Mouse (Mus musculus) adrenal gland, postnatal 36 days (tissue): ENCODE data around the gene Gm13694. TPM values are rescaled to one million over a fixed set of nuclear protein-coding genes. Genes with fewer than 3 reads are reported as not detected.
"Not testable (repeated sequence)": the region's sequence is repeated elsewhere in the genome, so short reads cannot be mapped to it uniquely, and the experiment has no call there.

Experiments used
- DNase-seq, 2 experiments: peaks; one replicate each; pipeline ENCODE4 v3.0.0; 2021; ENCODE audit warnings: mixed read lengths in 1 of 2
- long read RNA-seq, 2 experiments: library from polyadenylated mRNA; stranded (forward); transcript quantifications; one replicate each; pipeline ENCODE4 v2.0.0; 2021; ENCODE audit warnings: borderline sequencing depth in 2 of 2
- total RNA-seq, 2 experiments: library from RNA; stranded (reverse); gene quantifications; 2 replicates each; pipeline ENCODE4 v1.2.3; 2021

Gm13694 gene
- 1 to 10 TPM; 1.5 to 1.7 TPM for total RNA-seq
- long read RNA-seq, experiment 1, partial matches to known transcripts: 0 of 2 reads
- long read RNA-seq, experiment 1, other reads (novel, unspliced or antisense): 0 of 2 reads
- long read RNA-seq, experiment 2: 0 reads

DNA sequence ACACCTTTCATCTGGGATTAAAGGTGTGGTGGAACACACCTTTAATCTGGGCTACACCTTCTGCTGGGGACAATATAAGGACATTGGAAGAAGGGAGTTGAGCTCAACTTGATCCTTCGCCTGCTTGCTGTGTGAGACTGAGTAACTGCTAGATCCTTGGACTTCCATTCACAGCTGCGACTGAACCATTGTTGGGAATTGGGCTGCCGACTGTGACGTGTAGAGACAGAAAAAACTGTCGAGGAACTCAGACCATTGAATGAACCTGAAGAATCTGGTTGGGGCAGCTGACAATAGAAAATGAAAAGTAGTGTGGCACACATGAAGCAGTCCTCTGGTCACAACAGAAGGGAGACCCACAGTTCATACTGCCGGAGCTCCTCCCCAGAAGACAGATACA, at the start of gene Gm13694:
TSS of gene Gm13694 (plus strand) at position 301 of the 400 bp plus-strand sequence.
- DNase-seq: not testable (repeated sequence)

DNA sequence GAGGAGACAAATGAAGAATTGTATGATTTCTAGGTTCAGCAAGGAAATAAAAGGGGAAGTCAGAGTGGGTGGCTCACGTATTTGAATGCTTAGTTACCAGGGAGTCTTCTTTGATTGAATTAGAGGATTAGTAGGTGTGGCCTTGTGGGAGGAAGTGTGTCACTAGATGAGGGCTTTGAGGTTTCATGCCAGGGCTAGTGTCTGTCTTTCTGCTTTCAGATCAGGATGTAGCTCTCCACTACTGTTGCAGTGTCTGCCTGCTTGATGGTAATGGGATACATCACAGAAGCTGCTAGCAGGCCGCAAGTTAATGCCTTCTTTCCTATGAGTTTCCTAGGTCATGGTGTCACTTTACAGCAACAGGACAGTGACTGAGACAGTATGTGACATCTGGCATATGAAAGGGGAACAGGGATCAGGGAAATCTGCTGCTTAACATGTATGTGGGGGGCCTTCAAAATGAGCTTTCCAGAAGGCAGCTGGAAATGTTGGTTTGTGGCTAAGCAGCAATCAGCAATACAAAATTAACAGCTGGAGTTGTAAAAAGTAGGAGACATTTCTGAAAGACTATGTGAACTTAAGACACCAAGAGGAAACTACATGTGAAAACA, 49.1 kb upstream of the Gm13694 start:
- DNase-seq: no peak

DNA sequence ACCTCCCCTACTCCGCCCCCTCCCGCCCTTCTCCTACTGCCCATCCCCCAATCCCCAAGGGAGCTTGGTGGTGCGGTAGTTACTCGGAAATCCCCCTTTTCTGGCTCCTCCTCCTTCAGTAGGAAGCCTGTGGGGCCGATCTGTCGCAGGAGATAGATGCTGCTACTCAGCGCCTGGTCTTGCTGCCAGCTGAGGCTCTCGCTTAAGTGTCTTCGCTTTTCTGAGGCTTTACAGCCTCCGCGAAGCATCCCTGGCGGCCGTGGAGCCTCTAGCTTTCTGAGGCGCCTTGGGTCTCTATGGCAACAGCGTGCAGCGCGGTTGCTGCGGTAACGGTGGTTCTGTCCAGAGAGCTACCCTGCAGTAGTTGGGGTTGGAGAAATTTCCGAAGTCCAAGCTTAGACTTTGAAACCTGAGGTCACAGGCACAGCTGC, 37.8 kb upstream of the Gm13694 start, which contains the start of gene Zswim2:
TSS of gene Zswim2 (minus strand) at position 298 of the 431 bp plus-strand sequence.
- peak; percentile 9 to 28 for DNase-seq

DNA sequence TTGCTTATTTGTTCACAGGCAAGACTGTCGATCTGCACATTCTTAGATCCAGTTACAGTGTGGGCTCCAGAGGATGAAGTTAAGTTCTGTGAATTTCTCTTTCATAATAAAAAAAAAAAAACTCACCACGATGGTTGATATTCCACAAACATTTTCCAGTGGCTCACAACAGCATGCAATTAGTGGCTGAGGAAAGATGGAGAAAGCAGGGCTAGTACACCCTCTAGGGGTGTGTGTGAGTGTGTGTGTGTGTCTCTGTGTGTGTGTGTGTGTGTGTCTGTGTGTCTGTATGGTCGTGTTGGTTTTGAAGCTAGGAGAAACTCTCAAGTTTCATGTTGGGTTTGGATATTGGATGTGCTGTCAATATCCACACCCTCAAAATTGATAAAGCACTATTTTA, 37.4 kb upstream of the Gm13694 start:
- no peak for DNase-seq

DNA sequence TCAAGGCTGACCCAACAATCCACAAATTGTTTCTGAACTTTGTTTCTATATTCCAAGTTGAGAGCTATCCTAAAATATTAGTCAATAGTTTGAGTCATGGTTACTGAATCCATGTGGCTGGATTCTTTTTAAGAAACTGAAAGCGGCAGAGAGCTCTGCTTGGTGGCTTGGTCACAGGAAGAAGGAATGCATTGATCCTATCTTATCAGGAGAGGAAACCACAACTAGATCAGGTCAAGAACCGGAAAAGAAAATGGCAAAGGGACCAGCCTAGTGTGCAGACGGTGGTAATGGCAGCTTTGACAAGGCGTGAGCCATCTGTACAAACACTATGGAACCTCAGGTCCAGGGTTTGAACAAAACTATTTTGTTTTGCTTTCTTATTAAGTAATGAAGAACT, 36.9 kb upstream of the Gm13694 start:
- no peak for DNase-seq

DNA sequence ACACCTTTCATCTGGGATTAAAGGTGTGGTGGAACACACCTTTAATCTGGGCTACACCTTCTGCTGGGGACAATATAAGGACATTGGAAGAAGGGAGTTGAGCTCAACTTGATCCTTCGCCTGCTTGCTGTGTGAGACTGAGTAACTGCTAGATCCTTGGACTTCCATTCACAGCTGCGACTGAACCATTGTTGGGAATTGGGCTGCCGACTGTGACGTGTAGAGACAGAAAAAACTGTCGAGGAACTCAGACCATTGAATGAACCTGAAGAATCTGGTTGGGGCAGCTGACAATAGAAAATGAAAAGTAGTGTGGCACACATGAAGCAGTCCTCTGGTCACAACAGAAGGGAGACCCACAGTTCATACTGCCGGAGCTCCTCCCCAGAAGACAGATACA, 23.3 kb upstream of the Gm13694 start, which contains the start of gene Gm13698:
TSS of gene Gm13698 (plus strand) at position 301 of the 400 bp plus-strand sequence.
- not testable (repeated sequence) for DNase-seq

DNA sequence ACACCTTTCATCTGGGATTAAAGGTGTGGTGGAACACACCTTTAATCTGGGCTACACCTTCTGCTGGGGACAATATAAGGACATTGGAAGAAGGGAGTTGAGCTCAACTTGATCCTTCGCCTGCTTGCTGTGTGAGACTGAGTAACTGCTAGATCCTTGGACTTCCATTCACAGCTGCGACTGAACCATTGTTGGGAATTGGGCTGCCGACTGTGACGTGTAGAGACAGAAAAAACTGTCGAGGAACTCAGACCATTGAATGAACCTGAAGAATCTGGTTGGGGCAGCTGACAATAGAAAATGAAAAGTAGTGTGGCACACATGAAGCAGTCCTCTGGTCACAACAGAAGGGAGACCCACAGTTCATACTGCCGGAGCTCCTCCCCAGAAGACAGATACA, 17.5 kb upstream of the Gm13694 start, which contains the start of gene Gm13693:
TSS of gene Gm13693 (plus strand) at position 301 of the 400 bp plus-strand sequence.
- DNase-seq: not testable (repeated sequence)

DNA sequence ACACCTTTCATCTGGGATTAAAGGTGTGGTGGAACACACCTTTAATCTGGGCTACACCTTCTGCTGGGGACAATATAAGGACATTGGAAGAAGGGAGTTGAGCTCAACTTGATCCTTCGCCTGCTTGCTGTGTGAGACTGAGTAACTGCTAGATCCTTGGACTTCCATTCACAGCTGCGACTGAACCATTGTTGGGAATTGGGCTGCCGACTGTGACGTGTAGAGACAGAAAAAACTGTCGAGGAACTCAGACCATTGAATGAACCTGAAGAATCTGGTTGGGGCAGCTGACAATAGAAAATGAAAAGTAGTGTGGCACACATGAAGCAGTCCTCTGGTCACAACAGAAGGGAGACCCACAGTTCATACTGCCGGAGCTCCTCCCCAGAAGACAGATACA, 11.7 kb upstream of the Gm13694 start, which contains the start of gene Gm13695:
TSS of gene Gm13695 (plus strand) at position 301 of the 400 bp plus-strand sequence.
- DNase-seq: not testable (repeated sequence)

DNA sequence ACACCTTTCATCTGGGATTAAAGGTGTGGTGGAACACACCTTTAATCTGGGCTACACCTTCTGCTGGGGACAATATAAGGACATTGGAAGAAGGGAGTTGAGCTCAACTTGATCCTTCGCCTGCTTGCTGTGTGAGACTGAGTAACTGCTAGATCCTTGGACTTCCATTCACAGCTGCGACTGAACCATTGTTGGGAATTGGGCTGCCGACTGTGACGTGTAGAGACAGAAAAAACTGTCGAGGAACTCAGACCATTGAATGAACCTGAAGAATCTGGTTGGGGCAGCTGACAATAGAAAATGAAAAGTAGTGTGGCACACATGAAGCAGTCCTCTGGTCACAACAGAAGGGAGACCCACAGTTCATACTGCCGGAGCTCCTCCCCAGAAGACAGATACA, 5.9 kb upstream of the Gm13694 start, which contains the start of gene Gm13696:
TSS of gene Gm13696 (plus strand) at position 301 of the 400 bp plus-strand sequence.
- not testable (repeated sequence) for DNase-seq

DNA sequence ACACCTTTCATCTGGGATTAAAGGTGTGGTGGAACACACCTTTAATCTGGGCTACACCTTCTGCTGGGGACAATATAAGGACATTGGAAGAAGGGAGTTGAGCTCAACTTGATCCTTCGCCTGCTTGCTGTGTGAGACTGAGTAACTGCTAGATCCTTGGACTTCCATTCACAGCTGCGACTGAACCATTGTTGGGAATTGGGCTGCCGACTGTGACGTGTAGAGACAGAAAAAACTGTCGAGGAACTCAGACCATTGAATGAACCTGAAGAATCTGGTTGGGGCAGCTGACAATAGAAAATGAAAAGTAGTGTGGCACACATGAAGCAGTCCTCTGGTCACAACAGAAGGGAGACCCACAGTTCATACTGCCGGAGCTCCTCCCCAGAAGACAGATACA, 5.7 kb downstream of the Gm13694 start, which contains the start of gene Gm13697:
TSS of gene Gm13697 (plus strand) at position 301 of the 400 bp plus-strand sequence.
- DNase-seq: not testable (repeated sequence)

DNA sequence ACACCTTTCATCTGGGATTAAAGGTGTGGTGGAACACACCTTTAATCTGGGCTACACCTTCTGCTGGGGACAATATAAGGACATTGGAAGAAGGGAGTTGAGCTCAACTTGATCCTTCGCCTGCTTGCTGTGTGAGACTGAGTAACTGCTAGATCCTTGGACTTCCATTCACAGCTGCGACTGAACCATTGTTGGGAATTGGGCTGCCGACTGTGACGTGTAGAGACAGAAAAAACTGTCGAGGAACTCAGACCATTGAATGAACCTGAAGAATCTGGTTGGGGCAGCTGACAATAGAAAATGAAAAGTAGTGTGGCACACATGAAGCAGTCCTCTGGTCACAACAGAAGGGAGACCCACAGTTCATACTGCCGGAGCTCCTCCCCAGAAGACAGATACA, 11.5 kb downstream of the Gm13694 start, which contains the start of gene Gm13691:
TSS of gene Gm13691 (plus strand) at position 301 of the 400 bp plus-strand sequence.
- DNase-seq: not testable (repeated sequence)

DNA sequence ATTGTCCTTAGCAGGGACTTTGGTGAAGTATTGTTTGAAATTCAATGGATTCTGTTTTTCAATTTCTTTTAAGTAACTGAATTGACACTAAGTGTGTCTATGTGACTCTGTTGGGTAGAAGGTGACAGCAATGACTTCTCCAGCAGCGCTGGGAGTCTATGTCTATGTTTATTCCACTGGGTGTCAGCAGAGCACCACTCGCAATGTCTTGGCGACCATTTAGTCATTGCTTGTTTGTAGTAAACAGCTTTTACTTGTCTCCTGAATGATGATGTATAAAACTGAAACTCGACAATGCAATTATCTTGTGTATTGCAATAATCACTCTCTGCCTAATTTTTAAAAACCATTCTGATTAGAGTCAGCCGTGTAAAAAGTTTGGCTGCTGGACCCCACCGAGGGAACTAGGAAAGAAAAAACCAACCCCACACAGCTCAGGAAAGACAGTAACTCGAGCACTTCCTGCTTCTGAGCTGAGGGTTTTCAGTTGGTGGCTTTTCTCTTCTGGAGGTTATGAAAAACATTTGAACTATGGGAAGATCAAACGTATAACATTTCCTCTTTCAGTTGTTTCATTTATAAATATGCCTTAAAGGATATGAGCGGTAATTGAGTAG, 15.0 kb downstream of the Gm13694 start:
- peak in 1 of 2 experiments; percentile 5 for DNase-seq

DNA sequence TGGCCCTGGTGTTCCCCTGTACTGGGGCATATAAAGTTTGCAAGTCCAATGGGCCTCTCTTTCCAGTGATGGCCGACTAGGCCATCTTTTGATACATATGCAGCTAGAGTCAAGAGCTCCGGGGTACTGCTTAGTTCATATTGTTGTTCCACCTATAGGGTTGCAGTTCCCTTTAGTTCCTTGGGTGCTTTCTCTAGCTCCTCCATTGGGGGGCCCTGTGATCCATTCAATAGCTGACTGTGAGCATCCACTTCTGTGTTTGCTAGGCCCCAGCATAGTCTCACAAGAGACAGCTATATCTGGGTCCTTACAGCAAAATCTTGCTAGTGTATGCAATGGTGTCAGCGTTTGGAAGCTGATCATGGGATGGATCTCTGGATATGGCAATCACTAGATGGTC, 15.8 kb downstream of the Gm13694 start:
- DNase-seq: not testable (repeated sequence)

DNA sequence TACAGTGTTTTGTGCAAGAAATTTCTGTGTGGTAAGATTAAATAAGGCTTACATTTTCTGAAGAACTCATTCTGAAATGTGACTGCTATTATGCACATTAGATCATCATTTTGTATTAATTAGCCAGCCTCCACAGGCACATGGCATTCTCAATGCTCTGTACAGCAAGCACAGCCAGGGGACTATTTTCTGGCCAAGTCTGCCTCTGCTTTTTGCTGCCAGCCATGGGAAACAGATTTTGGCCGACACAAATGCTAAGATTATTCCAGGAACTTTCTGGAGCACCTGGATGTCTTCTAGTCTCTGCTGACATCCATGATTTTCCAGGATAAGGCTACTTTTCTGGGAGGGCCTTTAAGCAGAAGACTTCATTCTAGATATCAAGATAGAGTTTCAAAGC, 30.2 kb downstream of the Gm13694 start:
- DNase-seq: no peak

DNA sequence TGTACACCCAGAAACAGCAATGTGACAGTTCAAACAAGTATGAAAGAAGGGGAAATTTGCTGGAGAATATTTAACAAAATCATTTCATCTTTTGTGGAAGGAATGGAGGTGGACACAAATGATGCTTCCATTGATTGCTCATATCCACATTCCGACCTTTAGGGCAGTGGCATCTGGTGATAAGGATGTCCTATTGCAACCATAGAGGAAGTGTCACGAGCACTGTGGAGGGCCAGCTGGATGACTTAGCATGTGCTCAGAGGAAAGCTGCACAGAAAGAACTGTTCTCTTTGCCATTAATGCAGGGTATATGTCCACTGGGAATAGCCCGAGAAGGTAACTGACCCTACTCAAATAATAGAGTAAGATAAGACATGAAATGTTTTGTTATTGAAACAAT, 31.1 kb downstream of the Gm13694 start:
- DNase-seq: peak; percentile 0 to 4

DNA sequence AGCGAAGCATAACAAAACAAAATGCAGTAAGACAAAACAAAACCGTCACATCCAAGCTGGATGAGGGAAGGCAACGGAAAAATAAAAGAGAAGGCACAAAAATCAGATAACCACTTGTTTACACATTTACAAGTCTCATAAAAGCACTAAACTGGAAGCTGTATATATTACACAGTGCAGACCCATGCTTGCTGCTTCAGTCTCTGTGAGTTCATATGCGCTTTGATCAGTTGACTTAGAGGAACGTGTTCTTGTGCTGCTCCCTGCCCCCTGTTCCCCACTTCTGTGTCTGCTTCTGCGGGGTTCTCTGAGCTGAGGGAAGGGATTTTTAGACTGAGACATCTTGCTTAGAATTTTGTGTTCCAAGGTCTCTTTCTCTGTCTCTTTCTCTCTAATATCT, 35.8 kb downstream of the Gm13694 start:
- no peak for DNase-seq

DNA sequence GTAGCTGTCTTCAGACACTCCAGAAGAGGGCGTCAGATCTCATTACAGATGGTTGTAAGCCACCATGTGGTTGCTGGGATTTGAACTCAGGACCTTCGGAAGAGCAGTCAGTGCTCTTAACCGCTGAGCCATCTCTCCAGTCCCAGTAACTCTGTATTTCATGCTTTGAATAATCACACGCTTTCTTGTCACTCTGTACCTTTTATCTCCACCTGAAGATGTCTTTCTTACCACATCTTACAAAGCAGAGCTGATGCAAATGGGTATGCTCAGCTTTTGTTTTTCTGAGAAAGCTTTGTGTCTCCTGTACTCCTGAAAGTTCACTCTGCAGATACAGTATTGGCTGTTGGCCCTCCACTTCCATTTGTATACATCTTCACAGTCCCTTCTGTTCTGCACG, 37.6 kb downstream of the Gm13694 start:
- not testable (repeated sequence) for DNase-seq

DNA sequence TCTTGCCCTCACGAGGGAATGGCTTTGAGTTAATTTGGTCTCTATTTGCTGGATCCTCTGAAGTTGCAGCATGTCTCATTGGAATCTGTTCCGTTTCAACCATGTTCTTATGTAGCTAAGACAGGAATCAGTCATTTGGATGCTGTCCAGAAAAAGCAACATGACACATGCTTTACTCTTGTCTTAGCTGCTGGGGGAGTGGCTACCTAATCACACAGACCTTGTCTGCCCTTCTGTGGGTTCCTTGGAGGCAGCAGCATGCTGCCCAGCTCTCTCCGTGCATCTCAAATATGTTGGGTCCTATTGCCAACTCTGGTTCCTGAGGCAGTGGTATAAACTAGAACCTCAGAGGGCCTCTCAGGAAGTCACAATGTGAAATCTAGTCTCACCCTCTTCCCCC, 39.6 kb downstream of the Gm13694 start:
- DNase-seq: no peak

DNA sequence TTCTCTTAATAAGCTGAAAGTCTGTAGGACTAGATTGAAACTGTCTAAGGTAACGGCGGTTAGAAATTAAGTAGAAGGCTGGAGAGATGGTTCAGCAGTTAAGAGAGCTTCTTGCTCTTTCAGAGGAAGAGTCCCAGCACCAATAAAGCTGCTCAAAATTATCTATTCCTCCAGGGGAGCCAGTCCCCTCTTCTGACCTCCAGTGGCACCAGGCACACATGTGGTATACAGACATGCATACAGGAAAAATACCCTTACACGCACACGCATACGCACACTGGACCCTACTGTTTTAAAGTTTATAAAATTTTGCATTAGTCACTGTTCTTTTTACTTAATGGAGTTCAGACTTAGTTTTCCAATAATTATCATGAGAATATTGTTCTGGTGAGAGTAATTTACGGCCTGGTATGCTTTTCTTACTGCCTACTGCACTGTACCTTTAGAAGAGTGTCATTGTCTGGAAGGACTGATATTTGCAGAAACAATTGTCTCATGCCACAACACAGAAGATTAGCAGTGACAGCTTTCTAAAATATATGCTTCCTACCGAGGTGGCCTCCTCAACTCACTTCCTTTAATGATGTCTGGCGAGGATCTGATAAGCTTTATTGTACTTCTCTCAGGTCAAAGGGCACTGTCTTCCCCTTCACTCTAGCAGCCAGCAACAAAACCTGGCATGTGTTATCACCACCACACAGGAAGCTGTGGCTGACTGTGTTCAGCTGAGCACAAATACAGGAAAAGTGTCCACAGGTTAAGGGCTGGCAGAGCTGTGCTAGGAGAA, 41.0 kb downstream of the Gm13694 start:
- DNase-seq: peak; percentile 15 to 21

DNA sequence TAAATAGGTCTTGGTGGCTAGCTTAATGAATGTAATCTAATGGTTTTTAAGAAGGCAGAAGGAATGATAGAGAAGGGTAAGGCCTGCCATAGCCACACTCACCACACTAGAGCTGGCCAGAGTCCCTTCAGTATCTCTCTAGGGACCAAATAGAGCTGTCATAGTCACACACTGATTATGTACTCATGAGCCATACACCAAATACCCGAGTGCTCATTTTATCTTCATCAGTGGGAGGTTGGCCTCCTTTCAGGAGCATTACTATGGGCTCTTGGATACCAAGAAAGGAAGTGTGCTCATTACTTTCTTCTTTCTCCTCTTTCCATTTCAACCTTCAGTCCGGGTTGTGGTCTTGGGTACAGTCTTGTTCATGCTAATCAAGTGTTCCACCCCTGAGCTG, 43.2 kb downstream of the Gm13694 start:
- DNase-seq: no peak

DNA sequence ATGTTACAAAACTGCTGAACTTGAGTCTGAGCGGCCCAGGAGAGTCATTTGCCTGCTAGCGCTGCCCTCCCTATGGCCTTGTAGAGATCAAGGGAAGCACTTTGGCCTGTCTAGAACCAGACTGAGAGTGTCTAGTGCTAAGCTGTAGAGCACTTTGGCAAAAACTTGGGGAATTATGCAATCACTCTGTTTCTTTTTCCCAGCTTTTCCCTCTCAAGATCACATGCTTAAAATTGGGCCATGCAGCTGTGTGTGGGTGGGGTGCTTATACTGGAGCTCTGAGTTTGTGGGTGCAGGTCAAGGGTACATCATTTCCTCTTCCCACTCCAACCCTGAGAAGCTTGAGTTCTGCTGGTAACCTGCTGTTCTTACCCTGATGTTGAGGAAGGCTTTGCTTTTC, 44.2 kb downstream of the Gm13694 start:
- DNase-seq: peak; percentile 5 to 13

DNA sequence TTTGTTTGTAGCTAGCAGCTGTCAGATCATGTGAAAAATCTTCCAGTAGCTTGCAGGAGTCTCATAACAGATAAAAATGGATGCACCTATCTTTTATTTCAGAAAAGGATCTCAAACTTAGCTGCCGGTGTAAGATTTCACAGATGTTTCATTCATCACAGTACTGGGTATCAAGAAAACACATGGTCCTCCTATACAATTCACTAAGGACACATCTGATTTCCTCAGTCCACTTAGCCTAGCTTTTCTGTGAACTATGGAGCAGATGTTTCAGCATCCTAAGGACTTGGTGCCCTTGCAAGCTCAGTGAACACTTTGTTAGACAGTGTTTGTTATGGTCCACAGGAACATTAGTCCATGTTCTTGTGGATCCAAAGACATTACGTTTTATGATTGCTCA, 44.6 kb downstream of the Gm13694 start:
- DNase-seq: no peak
